Mouse (Mus musculus): ENCODE data around the gene Kirrel3.

The Kirrel3 gene

GRCm38 (mm10) chr9:34689375-34689774, 203.7 kb downstream of the Kirrel3 start:
- in situ Hi-C loops (cut with MboI): no loop called here

GRCm38 (mm10) chr9:34695646-34696045, 210.0 kb downstream of the Kirrel3 start:
- in situ Hi-C loops (cut with MboI): no loop called here

GRCm38 (mm10) chr9:34703547-34704300, 218.0 kb downstream of the Kirrel3 start:
- in situ Hi-C loops (cut with MboI): no loop called here

GRCm38 (mm10) chr9:34704357-34704756, 218.7 kb downstream of the Kirrel3 start:
- in situ Hi-C loops (cut with MboI): no loop called here

- in situ Hi-C loops (cut with MboI): no loop called here
Observed at GRCm38 (mm10) chr9:34706350-34706873, 220.7 kb downstream of the Kirrel3 start.

- in situ Hi-C loops (cut with MboI): no loop called here
Observed at GRCm38 (mm10) chr9:34708691-34709090, 223.0 kb downstream of the Kirrel3 start.

GRCm38 (mm10) chr9:34711996-34712395, 226.3 kb downstream of the Kirrel3 start:
- in situ Hi-C loops (cut with MboI): no loop called here

- in situ Hi-C loops (cut with MboI): no loop called here
Observed at GRCm38 (mm10) chr9:34712996-34713395, 227.3 kb downstream of the Kirrel3 start.

- in situ Hi-C loops (cut with MboI): no loop called here
Observed at GRCm38 (mm10) chr9:34713462-34713926, 227.8 kb downstream of the Kirrel3 start.

GRCm38 (mm10) chr9:34714996-34715619, 229.4 kb downstream of the Kirrel3 start:
- in situ Hi-C loops (cut with MboI): no loop called here

- in situ Hi-C loops (cut with MboI): no loop called here
Observed at GRCm38 (mm10) chr9:34716476-34716875, 230.8 kb downstream of the Kirrel3 start.

GRCm38 (mm10) chr9:34721478-34722197, 235.9 kb downstream of the Kirrel3 start:
- in situ Hi-C loops (cut with MboI): no loop called here

- in situ Hi-C loops (cut with MboI): no loop called here
Observed at GRCm38 (mm10) chr9:34722198-34722550, 236.5 kb downstream of the Kirrel3 start.

- in situ Hi-C loops (cut with MboI): loop anchor here (25.0 kb wide), 1 partner anchor 1470 kb away; no protein-coding TSS in a partner anchor
Observed at GRCm38 (mm10) chr9:34732507-34732906, 246.8 kb downstream of the Kirrel3 start.

GRCm38 (mm10) chr9:34733579-34733978, 247.9 kb downstream of the Kirrel3 start:
- in situ Hi-C loops (cut with MboI): loop anchor here (25.0 kb wide), 1 partner anchor 1471 kb away; no protein-coding TSS in a partner anchor

- in situ Hi-C loops (cut with MboI): loop anchor here (25.0 kb wide), 1 partner anchor 1473 kb away; no protein-coding TSS in a partner anchor
Observed at GRCm38 (mm10) chr9:34734991-34735390, 249.3 kb downstream of the Kirrel3 start.

- in situ Hi-C loops (cut with MboI): loop anchor here (25.0 kb wide), 1 partner anchor 1477 kb away; no protein-coding TSS in a partner anchor
Observed at GRCm38 (mm10) chr9:34739431-34739830, 253.7 kb downstream of the Kirrel3 start.

GRCm38 (mm10) chr9:34740814-34741213, 255.1 kb downstream of the Kirrel3 start:
- in situ Hi-C loops (cut with MboI): loop anchor here (25.0 kb wide), 1 partner anchor 1479 kb away; no protein-coding TSS in a partner anchor

GRCm38 (mm10) chr9:34748003-34748402, 262.3 kb downstream of the Kirrel3 start:
- in situ Hi-C loops (cut with MboI): loop anchor here (25.0 kb wide), 1 partner anchor 1486 kb away; no protein-coding TSS in a partner anchor

GRCm38 (mm10) chr9:34749161-34749560, 263.5 kb downstream of the Kirrel3 start:
- in situ Hi-C loops (cut with MboI): loop anchor here (25.0 kb wide), 1 partner anchor 1487 kb away; no protein-coding TSS in a partner anchor

GRCm38 (mm10) chr9:34749877-34750276, 264.2 kb downstream of the Kirrel3 start:
- in situ Hi-C loops (cut with MboI): loop anchor here (25.0 kb wide), 1 partner anchor 1488 kb away; no protein-coding TSS in a partner anchor

- in situ Hi-C loops (cut with MboI): no loop called here
Observed at GRCm38 (mm10) chr9:34750887-34751286, 265.2 kb downstream of the Kirrel3 start.
